Mouse (Mus musculus) hindbrain, embryonic 11.5 days (tissue): ENCODE data around the gene Slit3. TPM values are rescaled to one million over a fixed set of nuclear protein-coding genes. Genes with fewer than 3 reads are reported as not detected.

ENCODE experiments used
- ATAC-seq: fragments of 200-750 bp; cut with Nextera tagmentation; 2 replicates; pipeline ENCODE4 v1.8.0; 2017; ENCODE audit warnings: mild to moderate bottlenecking, moderate TSS enrichment, moderate library complexity; ENCODE audit not compliant: low FRiP score
- DNase-seq: peaks from one replicate; pipeline ENCODE4 v3.0.0-alpha.2; 2015; ENCODE audit warnings: low spot score
- H3K27ac ChIP-seq: fragments of 300-500 bp; sonication (generic); 2 replicates; pipeline ENCODE4 v1.5.1; 2014; ENCODE audit warnings: mild to moderate bottlenecking, low read depth, low read length
- H3K27me3 ChIP-seq: fragments of 300-500 bp; sonication (generic); 2 replicates; pipeline ENCODE4 v1.6.1; 2014; ENCODE audit warnings: mild to moderate bottlenecking, low read length, moderate library complexity, mixed read lengths; ENCODE audit not compliant: control insufficient read depth, insufficient read depth
- H3K36me3 ChIP-seq: fragments of 300-500 bp; sonication (generic); 2 replicates; pipeline ENCODE4 v1.6.1; 2014; ENCODE audit warnings: mild to moderate bottlenecking, low read length, moderate library complexity, mixed read lengths; ENCODE audit not compliant: control insufficient read depth, insufficient read depth
- H3K4me1 ChIP-seq: fragments of 300-500 bp; sonication (generic); replicated peaks from 2 replicates; pipeline ENCODE4 v1.6.1; 2014; ENCODE audit warnings: low read length, mixed read lengths; ENCODE audit not compliant: control insufficient read depth, insufficient read depth
- H3K4me2 ChIP-seq: fragments of 300-500 bp; sonication (generic); replicated peaks from 2 replicates; pipeline ENCODE4 v1.6.1; 2014; ENCODE audit warnings: mild to moderate bottlenecking, low read depth, low read length
- H3K4me3 ChIP-seq: fragments of 300-500 bp; sonication (generic); 2 replicates; pipeline ENCODE4 v1.5.1; 2014; ENCODE audit warnings: low read depth, low read length
- H3K9ac ChIP-seq: fragments of 300-500 bp; sonication (generic); 2 replicates; pipeline ENCODE4 v1.6.1; 2014; ENCODE audit warnings: low read depth, low read length
- H3K9me3 ChIP-seq: fragments of 300-500 bp; sonication (generic); 2 replicates; pipeline ENCODE4 v1.6.1; 2016; ENCODE audit warnings: low read length; ENCODE audit not compliant: control insufficient read depth
- WGBS: fragments of 180-500 bp; shearing (Covaris S2); extraction: QIAGEN DNeasy Blood & Tissue Kit; methylation state at CpG from one replicate; pipeline ENCODE4 v1.1.7; 2014; 5-methylcytosine and 5-hydroxymethylcytosine counted together
- polyA plus RNA-seq: library from polyadenylated mRNA; unstranded; fragments of >200 nt; fragmentation: Nextera tagmentation; extraction: Ambion mirVana; gene quantifications from 2 replicates; pipeline ENCODE4 v1.2.1, GENCODE M21; 2014

Slit3 gene
- polyA plus RNA-seq, 1 experiment from 2014 or later: 39.3 TPM

- H3K9ac ChIP-seq: no peak overlapping the region
- H3K9me3 ChIP-seq: no peaks in the 10 kb centered on the region
- H3K4me1 ChIP-seq: no peaks in the 10 kb centered on the region
- H3K4me2 ChIP-seq: no peak overlapping the region
- no peak overlapping the region for H3K4me3 ChIP-seq
- DNase-seq (no peak), ATAC-seq (no peak)
- no peaks in the 10 kb centered on the region for H3K27me3 ChIP-seq
- H3K27ac ChIP-seq: no peak overlapping the region
- WGBS: 73% methylated on average over 6 of the region's 6 CpGs
- no peaks in the 10 kb centered on the region for H3K36me3 ChIP-seq
Observed at GRCm38 (mm10) chr11:35257351-35257750, 136.3 kb downstream of the Slit3 start.

DNA sequence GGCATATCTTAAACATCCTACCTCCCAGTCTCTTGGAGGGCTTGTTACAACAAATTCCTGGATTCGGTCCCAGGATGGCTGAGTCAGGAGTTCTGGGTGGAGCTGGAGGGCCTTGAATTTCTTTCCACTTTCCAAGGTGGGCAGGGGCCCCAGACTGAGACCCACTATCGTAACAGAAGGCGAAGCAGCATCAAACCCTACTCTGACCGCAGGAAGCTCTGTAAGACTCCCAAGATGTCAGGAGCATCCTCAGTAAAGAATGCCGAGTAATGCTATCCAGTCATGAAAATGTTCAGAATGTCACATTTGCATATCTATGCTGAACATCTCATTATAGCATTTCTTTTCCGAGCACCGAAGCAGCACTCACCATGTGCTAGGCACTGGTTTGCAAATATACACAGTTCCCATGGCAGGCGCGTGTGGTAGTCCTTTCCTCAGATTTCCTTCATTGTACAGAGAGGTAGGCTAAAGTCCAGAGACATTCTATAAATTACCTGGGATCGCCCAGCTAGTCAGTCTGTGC is 140.6 kb downstream of the Slit3 start:
- ATAC-seq: no peak
- Histone ChIP-seq H3K4me1 (no peaks in the 10 kb centered on the region), H3K27me3 (no peaks in the 10 kb centered on the region), H3K9ac (no peak overlapping the region), H3K4me2 (no peak overlapping the region), H3K4me3 (no peak overlapping the region), H3K9me3 (no peaks in the 10 kb centered on the region), H3K36me3 (no peaks in the 10 kb centered on the region), H3K27ac (no peak overlapping the region)
- DNase-seq: no peak
- 89% methylated on average over 10 of the region's 10 CpGs for WGBS

DNA sequence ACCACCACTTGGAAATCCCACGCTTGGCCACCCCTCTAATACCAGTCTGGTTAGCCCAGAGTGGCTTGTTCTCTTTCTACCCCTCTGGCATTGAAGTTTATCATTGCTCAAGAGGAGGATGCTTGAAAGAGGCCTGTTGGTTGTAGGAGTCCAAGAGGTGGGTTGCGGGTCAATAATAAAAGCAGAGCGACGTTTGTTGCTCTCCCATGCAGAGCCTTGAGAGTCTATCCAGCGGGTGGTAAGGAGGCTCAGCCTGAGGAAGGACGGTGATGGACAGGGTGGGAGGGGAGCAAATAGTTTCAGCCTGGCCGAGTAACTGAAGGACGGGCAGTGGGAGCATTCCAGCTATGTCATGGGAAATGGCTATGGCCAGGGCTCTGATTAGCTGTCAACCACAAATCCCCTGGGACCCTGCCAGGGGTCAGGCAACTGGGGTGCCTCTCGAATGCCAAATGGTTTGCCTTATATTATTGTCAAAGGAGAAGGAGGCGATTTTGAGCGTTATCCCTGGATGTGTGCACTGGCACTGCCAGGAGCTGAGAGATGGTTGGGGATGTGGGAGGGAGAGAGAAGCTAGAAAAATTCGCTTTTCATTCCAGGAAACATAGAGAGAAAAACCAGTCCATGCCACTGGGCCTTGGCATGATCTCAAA is 141.4 kb downstream of the Slit3 start:
- Histone ChIP-seq H3K4me3 (no peak overlapping the region), H3K4me2 (no peak overlapping the region), H3K9me3 (no peaks in the 10 kb centered on the region), H3K36me3 (no peaks in the 10 kb centered on the region), H3K27me3 (no peaks in the 10 kb centered on the region), H3K27ac (no peak overlapping the region), H3K9ac (no peak overlapping the region), H3K4me1 (no peaks in the 10 kb centered on the region)
- ATAC-seq (no peak), DNase-seq (no peak)
- 52% methylated on average over 12 of the region's 12 CpGs for WGBS

DNA sequence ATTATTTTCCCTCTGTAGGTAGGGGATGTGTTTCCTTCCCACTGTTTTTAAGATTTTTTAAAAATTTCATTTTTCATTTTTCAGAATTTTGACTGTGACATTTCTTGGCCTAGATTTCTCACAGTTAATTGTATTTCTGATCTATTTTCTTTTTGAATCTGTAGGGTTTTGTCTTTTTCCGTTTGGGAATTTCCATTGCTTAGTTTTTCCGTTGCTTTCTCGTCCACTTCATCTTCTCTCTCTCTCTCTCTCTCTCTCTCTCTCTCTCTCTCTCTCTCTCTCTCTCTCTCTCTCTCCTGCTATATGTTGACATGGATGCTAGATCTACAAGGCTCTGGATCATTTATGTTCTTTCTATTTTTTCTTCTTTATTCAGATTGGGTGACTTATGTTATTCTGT is 143.7 kb downstream of the Slit3 start:
- Histone ChIP-seq H3K9ac (no peak overlapping the region), H3K9me3 (no peaks in the 10 kb centered on the region), H3K27ac (no peak overlapping the region), H3K4me2 (no peak overlapping the region), H3K27me3 (no peaks in the 10 kb centered on the region), H3K4me3 (no peak overlapping the region), H3K36me3 (no peaks in the 10 kb centered on the region), H3K4me1 (no peaks in the 10 kb centered on the region)
- 100% methylated on average over 3 of the region's 3 CpGs for WGBS
- DNase-seq (no peak), ATAC-seq (no peak)

- H3K36me3 ChIP-seq: no peaks in the 10 kb centered on the region
- no peaks in the 10 kb centered on the region for H3K27me3 ChIP-seq
- no peaks in the 10 kb centered on the region; the same call in 1 of the 2 replicates for H3K4me1 ChIP-seq
- DNase-seq (no peak), ATAC-seq (no peak)
- H3K9ac ChIP-seq: no peak overlapping the region
- no peak overlapping the region for H3K4me2 ChIP-seq
- no peak overlapping the region for H3K27ac ChIP-seq
- 76% methylated on average over 9 of the region's 9 CpGs for WGBS
- H3K4me3 ChIP-seq: no peak overlapping the region
- no peaks in the 10 kb centered on the region for H3K9me3 ChIP-seq
Observed at GRCm38 (mm10) chr11:35270396-35270795, 149.4 kb downstream of the Slit3 start.

GRCm38 (mm10) chr11:35273416-35273815 is 152.4 kb downstream of the Slit3 start:
- no peak for ATAC-seq
- WGBS: 40% methylated on average over 10 of the region's 10 CpGs
- H3K36me3 ChIP-seq: no peaks in the 10 kb centered on the region

DNA sequence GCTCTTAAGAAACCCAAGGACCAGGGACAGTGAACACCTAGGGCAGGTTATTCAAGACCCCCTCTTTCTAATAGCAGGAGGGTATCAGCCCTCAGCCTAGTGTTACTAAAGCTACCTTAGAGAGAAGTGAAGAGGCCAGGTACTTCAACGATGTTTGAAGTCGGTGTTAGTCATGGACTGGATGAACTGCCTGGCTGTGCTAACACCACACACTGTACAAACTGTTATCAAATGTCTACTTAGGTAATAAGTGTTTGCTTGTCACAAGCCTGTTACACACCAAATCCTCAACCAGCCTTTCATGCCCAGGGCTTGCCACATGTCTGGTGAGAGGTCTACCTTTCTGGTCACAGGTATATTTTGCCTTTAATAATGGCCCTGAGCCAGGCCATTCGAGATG is 153.0 kb downstream of the Slit3 start:
- H3K9ac ChIP-seq: no peak overlapping the region
- 94% methylated on average over 3 of the region's 3 CpGs for whole genome bisulfite sequencing
- no peaks in the 10 kb centered on the region for H3K9me3 ChIP-seq
- no peak overlapping the region for H3K27ac ChIP-seq
- DNase-seq (no peak), ATAC-seq (no peak)
- H3K36me3 ChIP-seq: no peaks in the 10 kb centered on the region
- no peak overlapping the region for H3K4me2 ChIP-seq
- H3K4me3 ChIP-seq: no peak overlapping the region
- no peaks in the 10 kb centered on the region; the same call in 1 of the 2 replicates for H3K4me1 ChIP-seq
- H3K27me3 ChIP-seq: no peaks in the 10 kb centered on the region

More at GRCm38 (mm10) chr11:35273416-35273815, 152.4 kb downstream of the Slit3 start:
- no peak overlapping the region for H3K4me2 ChIP-seq
- H3K9me3 ChIP-seq: no peaks in the 10 kb centered on the region
- no peaks in the 10 kb centered on the region; the same call in 1 of the 2 replicates for H3K4me1 ChIP-seq
- no peaks in the 10 kb centered on the region for H3K27me3 ChIP-seq
- DNase-seq: peak; percentile 30
- no peak overlapping the region for H3K9ac ChIP-seq
- no peak overlapping the region for H3K27ac ChIP-seq
- H3K4me3 ChIP-seq: no peak overlapping the region

GRCm38 (mm10) chr11:35275300-35275699 is 154.3 kb downstream of the Slit3 start:
- Histone ChIP-seq H3K4me2 (no peak overlapping the region), H3K27ac (no peak overlapping the region), H3K36me3 (no peaks in the 10 kb centered on the region), H3K4me1 (no peaks in the 10 kb centered on the region; the same call in 1 of the 2 replicates), H3K4me3 (no peak overlapping the region), H3K27me3 (no peaks in the 10 kb centered on the region), H3K9ac (no peak overlapping the region), H3K9me3 (no peaks in the 10 kb centered on the region)
- no peak for ATAC-seq
- 91% methylated on average over 7 of the region's 7 CpGs for WGBS
- no peak for DNase-seq

GRCm38 (mm10) chr11:35276001-35276400 is 155.0 kb downstream of the Slit3 start:
- H3K36me3 ChIP-seq: no peaks in the 10 kb centered on the region
- WGBS: 83% methylated on average over 11 of the region's 11 CpGs
- no peaks in the 10 kb centered on the region for H3K27me3 ChIP-seq

More at GRCm38 (mm10) chr11:35276001-35276400, 155.0 kb downstream of the Slit3 start:
- Histone ChIP-seq H3K9me3 (no peaks in the 10 kb centered on the region), H3K4me1 (no peaks in the 10 kb centered on the region; the same call in 1 of the 2 replicates), H3K9ac (no peak overlapping the region), H3K4me2 (no peak overlapping the region), H3K4me3 (no peak overlapping the region), H3K27ac (no peak overlapping the region)
- no peak for ATAC-seq
- no peak for DNase-seq
